Mouse (Mus musculus): ENCODE measurements around the gene Rtl6.

GRCm38 (mm10) chr15:84595241-84595945 is 37.8 kb upstream of the Rtl6 start:
- TF ChIP-seq POLR2A (IDR thresholded peaks at IDR 0.05; ENCODE audit: control insufficient read depth, extremely low read depth, insufficient read depth, low read length, poor library complexity): no peak
- TF ChIP-seq CTCF (IDR thresholded peaks at IDR 0.05; ENCODE audit: borderline replicate concordance, control insufficient read depth, extremely low read depth, insufficient read depth, low read length, poor library complexity): no peak
